Mouse (Mus musculus) CH12F3 (cell line): Measurements from ENCODE around the gene Cst9.

Experiments used
- in situ Hi-C: fragments of 300-500 bp; cut with MboI; formaldehyde crosslinking; loops from 2 replicates; pipeline ENCODE4 v1.14.3; 2020; ENCODE audit warnings: low sequenced_read_pairs

The Cst9 gene

DNA sequence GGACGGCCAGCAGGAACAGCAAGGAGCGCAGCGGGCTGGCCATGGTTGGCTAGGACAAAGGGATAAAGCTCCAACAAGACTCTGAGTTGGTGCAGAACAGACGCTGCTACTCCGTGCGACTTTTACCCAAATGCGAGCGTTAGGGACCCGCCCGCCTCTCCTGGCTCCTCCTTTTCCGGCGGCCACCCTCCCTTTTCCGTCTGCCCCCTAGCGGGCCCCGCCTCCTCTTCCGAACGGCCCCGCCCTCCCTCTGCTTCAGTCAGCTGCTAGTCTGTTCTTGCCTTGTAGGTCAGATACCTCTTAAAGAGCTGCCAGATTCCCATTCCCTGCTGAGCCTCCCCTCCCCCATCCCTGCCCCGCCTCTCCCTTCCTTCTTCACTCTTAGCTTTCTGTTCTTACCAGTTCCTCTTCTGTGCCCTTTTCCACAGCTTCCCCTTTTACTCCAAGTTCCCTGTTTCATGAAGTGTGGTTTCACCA, 40.4 kb downstream of the Cst9 start, which contains the start of gene Cst3:
Cst3 (minus strand) TSS at position 358 of the 477 bp plus-strand sequence.
- in situ Hi-C loops = no loop called here

GRCm38 (mm10) chr2:148877016-148877770, 42.2 kb downstream of the Cst9 start:
- in situ Hi-C loops = no loop called here

DNA sequence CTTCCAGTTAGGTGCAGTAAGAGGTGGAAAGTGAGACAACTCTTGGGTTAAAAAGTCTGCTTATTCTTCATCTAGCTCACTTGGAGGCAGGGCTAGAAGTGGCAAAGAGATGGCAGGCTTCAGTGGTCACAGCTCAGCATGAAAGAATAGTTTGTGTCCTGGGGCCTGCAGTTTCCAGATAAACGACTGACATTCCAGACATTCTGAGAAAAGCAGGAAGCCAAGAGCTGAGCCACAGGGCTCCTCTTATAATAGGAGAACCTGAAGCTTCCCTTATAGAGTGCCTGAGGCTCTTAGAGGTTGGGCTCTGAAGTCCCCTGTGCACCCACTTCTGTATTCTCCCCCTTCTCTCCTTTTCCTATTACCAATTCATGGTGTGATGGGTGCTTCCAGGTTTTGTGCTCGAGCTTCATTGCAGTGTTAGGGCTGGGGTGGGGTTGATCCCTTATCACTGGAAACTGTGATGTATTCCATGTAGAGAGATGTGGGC, 43.7 kb downstream of the Cst9 start:
- in situ Hi-C loops = no loop called here

GRCm38 (mm10) chr2:148879199-148879598, 44.3 kb downstream of the Cst9 start:
- in situ Hi-C loops = no loop called here

DNA sequence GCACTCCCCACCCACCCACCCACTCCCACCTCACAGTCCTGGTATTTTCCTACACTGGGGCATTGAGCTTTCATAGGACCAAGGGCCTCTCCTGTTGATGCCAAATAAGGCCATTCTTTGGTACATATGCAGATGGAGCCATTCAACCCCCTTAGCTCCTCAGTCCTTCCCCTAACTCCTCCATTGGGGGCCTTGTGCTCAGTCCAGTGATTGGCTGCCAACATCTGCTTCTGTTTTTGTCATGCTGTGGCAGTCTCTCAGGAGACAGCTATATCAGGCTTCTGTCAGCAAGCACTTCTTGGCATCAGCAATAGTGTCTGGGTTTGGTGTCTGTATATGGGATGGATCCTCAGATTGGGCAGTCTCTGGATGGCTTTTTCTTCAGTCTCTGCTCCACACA, 49.8 kb downstream of the Cst9 start:
- in situ Hi-C loops = no loop called here
